In genomic region chrX:74067891-74068290, GRCm38 (mm10) we compare ENCODE assay signal across 11 mouse cellular contexts. TPM values are rescaled to one million over a fixed set of nuclear protein-coding genes. Genes with fewer than 3 reads are reported as not detected.
DNase-seq lines count a peak whose midpoint lies in the region; ATAC-seq lines count a peak whose summit lies in the region.
"Had no signal": no experiment of that assay in that cellular context is flagged by ENCODE, and none has a peak within 500 bp of the region (broad histone marks: within the 10 kb centered on the region; RNA-seq: fewer than 3 reads in every experiment).

No protein-coding gene starts in this region.

- no peaks in the 10 kb centered on the region for H3K4me1 ChIP-seq in heart, embryonic 11.5 days (ENCODE audit: control insufficient read depth, insufficient read depth, low read length)
- H3K4me1 ChIP-seq in forebrain, embryonic 12.5 days: no peaks in the 10 kb centered on the region
- H3K4me1 ChIP-seq in forebrain, embryonic 16.5 days (replicated peaks; ENCODE audit: control insufficient read depth, insufficient read depth, low read length): no peaks in the 10 kb centered on the region
- H3K4me1 ChIP-seq: limb, embryonic 12.5 days had no signal

- peak; percentile 24 for DNase-seq in heart, adult 8-10 months (ENCODE audit: low spot score)
- DNase-seq in adrenal gland, adult 2 months: peak; percentile 31
- peak; percentile 44 for DNase-seq in cerebellum, adult 9-10 months
- DNase-seq in heart, postnatal 14 days: peak; percentile 12 to 26
- no peak for DNase-seq in thymus, adult 18-20 months

- no peaks in the 10 kb centered on the region for H3K36me3 ChIP-seq in heart, embryonic 11.5 days (ENCODE audit: control insufficient read depth, insufficient read depth, low read length)
- no peaks in the 10 kb centered on the region for H3K36me3 ChIP-seq in forebrain, embryonic 12.5 days (replicated peaks)
- H3K36me3 ChIP-seq in forebrain, embryonic 16.5 days (ENCODE audit: control insufficient read depth, insufficient read depth): no peaks in the 10 kb centered on the region
- H3K36me3 ChIP-seq: limb, embryonic 12.5 days had no signal

- ATAC-seq in heart, embryonic 11.5 days (replicated peaks; ENCODE audit: insufficient number of reproducible peaks, low FRiP score, low TSS enrichment): no peak
- no peak for ATAC-seq in forebrain, embryonic 12.5 days (ENCODE audit: low FRiP score)
- ATAC-seq in forebrain, embryonic 16.5 days: no peak

- H3K9me3 ChIP-seq in heart, embryonic 11.5 days (replicated peaks; ENCODE audit: control insufficient read depth, low read length): no peaks in the 10 kb centered on the region
- H3K9me3 ChIP-seq in forebrain, embryonic 12.5 days: no peaks in the 10 kb centered on the region
- no peaks in the 10 kb centered on the region for H3K9me3 ChIP-seq in forebrain, embryonic 16.5 days (ENCODE audit: control insufficient read depth, low read length)
- H3K9me3 ChIP-seq: limb, embryonic 12.5 days; megakaryocyte, embryonic 14.5 days had no signal

- H3K27me3 ChIP-seq in heart, embryonic 11.5 days (ENCODE audit: control insufficient read depth, insufficient read depth, low read length): no peaks in the 10 kb centered on the region
- H3K27me3 ChIP-seq in forebrain, embryonic 12.5 days: no peaks in the 10 kb centered on the region
- H3K27me3 ChIP-seq in forebrain, embryonic 16.5 days (replicated peaks; ENCODE audit: control insufficient read depth, insufficient read depth, low read length): no peaks in the 10 kb centered on the region
- H3K27me3 ChIP-seq: limb, embryonic 12.5 days had no signal

- intact Hi-C loops in heart, postnatal 14 days (cut with DNase I): no loop called here

- WGBS in heart, embryonic 11.5 days (ENCODE audit: insufficient replicate concordance): 80% methylated on average over 9 of the region's 9 CpGs
- WGBS in forebrain, embryonic 12.5 days: 84% methylated on average over 9 of the region's 9 CpGs
- WGBS in forebrain, embryonic 16.5 days: 64% methylated on average over 9 of the region's 9 CpGs

- no peak overlapping the region for H3K27ac ChIP-seq in heart, embryonic 11.5 days (ENCODE audit: low read depth, low read length)
- H3K27ac ChIP-seq in forebrain, embryonic 12.5 days: no peak overlapping the region
- no peak overlapping the region for H3K27ac ChIP-seq in forebrain, embryonic 16.5 days (ENCODE audit: low read length)
- H3K27ac ChIP-seq: limb, embryonic 12.5 days had no signal

- no peak overlapping the region for H3K4me2 ChIP-seq in heart, embryonic 11.5 days
- no peak overlapping the region for H3K4me2 ChIP-seq in forebrain, embryonic 12.5 days
- no peak overlapping the region for H3K4me2 ChIP-seq in forebrain, embryonic 16.5 days (ENCODE audit: low read length)
- H3K4me2 ChIP-seq: limb, embryonic 12.5 days had no signal

- H3K4me3 ChIP-seq in heart, embryonic 11.5 days (ENCODE audit: low read depth, low read length): no peak overlapping the region
- H3K4me3 ChIP-seq in forebrain, embryonic 12.5 days (replicated peaks): no peak overlapping the region
- no peak overlapping the region for H3K4me3 ChIP-seq in forebrain, embryonic 16.5 days (replicated peaks; ENCODE audit: low read length)
- H3K4me3 ChIP-seq: limb, embryonic 12.5 days; megakaryocyte, embryonic 14.5 days had no signal

- H3K9ac ChIP-seq in heart, embryonic 11.5 days (ENCODE audit: low read depth, low read length): no peak overlapping the region
- H3K9ac ChIP-seq in forebrain, embryonic 12.5 days: no peak overlapping the region
- no peak overlapping the region for H3K9ac ChIP-seq in forebrain, embryonic 16.5 days (replicated peaks; ENCODE audit: low read depth, low read length)
- H3K9ac ChIP-seq: limb, embryonic 12.5 days had no signal

RNA-seq across cellular contexts. Expression of gene Irak1, which starts 44.2 kb away (rescaled TPM):
- total RNA-seq in heart, adult 8-10 months (2022): 10 to 100 TPM; 56.3 to 66.4 (median 60.9) TPM
- polyA plus RNA-seq in heart, embryonic 11.5 days (2014; fragmentation: Nextera tagmentation; extraction: Ambion mirVana): 39.3 and 40.7 TPM in 2 replicates
- total RNA-seq in adrenal gland, adult 2 months (2021): 100 to 1,000 TPM; 113 to 130 TPM
- polyA plus RNA-seq in adrenal gland, adult 2 months (2012; rRNA removed): 586 and 733 TPM in 2 replicates
- total RNA-seq in heart, postnatal 14 days (2021): 10 to 100 TPM; 54.5 to 55.6 TPM
- polyA plus RNA-seq in forebrain, embryonic 12.5 days (2016; fragmentation: Nextera tagmentation; extraction: Ambion mirVana): 52.8 and 55.2 TPM in 2 replicates
- 39.8 and 40.8 TPM in 2 replicates for polyA plus RNA-seq in forebrain, embryonic 16.5 days (2015; fragmentation: Nextera tagmentation; extraction: Ambion mirVana)

RNA-seq across cellular contexts. Expression of gene Opn1mw, which starts 59.4 kb away (rescaled TPM):
- not detected for total RNA-seq in heart, adult 8-10 months (2022)
- not detected in 2 replicates for polyA plus RNA-seq in heart, embryonic 11.5 days (2014; fragmentation: Nextera tagmentation; extraction: Ambion mirVana)
- not detected for total RNA-seq in adrenal gland, adult 2 months (2021)
- not detected in 2 replicates for polyA plus RNA-seq in adrenal gland, adult 2 months (2012; rRNA removed)
- not detected for total RNA-seq in heart, postnatal 14 days (2021)
- polyA plus RNA-seq in forebrain, embryonic 12.5 days (2016; fragmentation: Nextera tagmentation; extraction: Ambion mirVana): not detected in 2 replicates
- polyA plus RNA-seq in forebrain, embryonic 16.5 days (2015; fragmentation: Nextera tagmentation; extraction: Ambion mirVana): not detected in 2 replicates
- polyA plus RNA-seq: intestine, embryonic 14.5 days; limb, embryonic 12.5 days had no signal

Comparison
In these comparisons a context has a peak if more than half of its experiments do, and no peak if none do; other contexts are left out.
1. DNase-seq: peak in heart, adult 8-10 months (single experiment), adrenal gland, adult 2 months (single experiment), cerebellum, adult 9-10 months (single experiment) and heart, postnatal 14 days (2 of 2); none in thymus, adult 18-20 months (0 of 2).
2. RNA of gene Irak1, which starts 44.2 kb away (polyA plus RNA-seq): 586 to 733 TPM in adrenal gland, adult 2 months; 52.8 to 55.2 TPM in forebrain, embryonic 12.5 days, 39.3 to 40.7 TPM in heart, embryonic 11.5 days and 39.8 to 40.8 TPM in forebrain, embryonic 16.5 days; every median in the first group is over 10 times any median in the second.